Mouse (Mus musculus) spleen, adult 2 months (tissue): Measurements from ENCODE around the gene Fsd1.
"Not testable (repeated sequence)": the region's sequence is repeated elsewhere in the genome, so short reads cannot be mapped to it uniquely, and the experiment has no call there.

ENCODE experiments used
- CTCF ChIP-seq: fragments of 200-500 bp; IDR thresholded peaks from 2 replicates; pipeline ENCODE4 v1.5.1; 2011; ENCODE audit warnings: mild to moderate bottlenecking, inconsistent platforms; ENCODE audit not compliant: insufficient read depth, insufficient read length, insufficient replicate concordance; ENCODE audit errors: extremely low read depth
- POLR2A ChIP-seq: fragments of 200-500 bp; IDR thresholded peaks from 2 replicates; pipeline ENCODE4 v1.6.1; 2011; ENCODE audit warnings: low read depth, low read length, inconsistent platforms

DNA sequence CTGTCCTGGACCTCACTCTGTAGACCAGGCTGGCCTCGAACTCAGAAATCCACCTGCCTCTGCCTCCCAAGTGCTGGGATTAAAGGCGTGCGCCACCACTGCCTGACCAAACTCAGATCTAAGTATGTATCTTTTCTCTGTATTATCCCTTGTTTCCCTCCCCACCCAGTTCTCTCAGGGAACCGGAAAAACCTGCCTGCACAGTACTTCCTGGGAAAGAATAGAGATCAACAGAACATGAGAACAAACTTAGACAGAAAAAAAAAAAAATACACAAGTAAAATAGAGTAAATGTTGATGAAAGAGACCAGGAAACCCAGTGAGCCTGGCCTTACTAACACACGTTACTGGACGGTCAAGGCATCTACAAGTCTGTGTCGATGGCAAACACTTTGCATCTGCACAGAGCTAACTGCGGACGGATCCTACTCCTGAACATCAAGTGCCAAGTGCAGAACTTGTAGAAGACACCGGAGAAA is 41.9 kb upstream of the Fsd1 start:
- not testable (repeated sequence) for TF ChIP-seq POLR2A, CTCF
